Mouse (Mus musculus): ENCODE data around the gene Gm12355.

The Gm12355 gene

DNA sequence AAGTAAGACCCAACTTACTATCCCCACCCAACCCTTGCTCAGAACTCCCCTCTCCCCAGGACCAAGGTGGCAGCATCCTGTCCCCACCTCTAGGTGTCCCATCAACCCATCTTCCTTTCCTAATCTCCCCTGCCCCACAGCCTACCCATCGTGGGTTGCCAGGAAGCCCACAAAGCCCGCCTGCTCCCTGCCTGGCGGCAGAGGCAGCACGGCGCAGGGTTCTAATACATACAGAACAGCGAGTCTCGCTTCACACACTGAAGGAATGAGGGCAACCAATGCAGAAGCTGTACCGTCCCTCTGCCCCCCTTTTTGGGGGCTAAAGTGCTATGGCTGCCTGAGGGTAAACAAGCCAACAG is 43.5 kb downstream of the Gm12355 start:
- no peak for DNase-seq (ENCODE audit: low spot score in 2 of 2)

DNA sequence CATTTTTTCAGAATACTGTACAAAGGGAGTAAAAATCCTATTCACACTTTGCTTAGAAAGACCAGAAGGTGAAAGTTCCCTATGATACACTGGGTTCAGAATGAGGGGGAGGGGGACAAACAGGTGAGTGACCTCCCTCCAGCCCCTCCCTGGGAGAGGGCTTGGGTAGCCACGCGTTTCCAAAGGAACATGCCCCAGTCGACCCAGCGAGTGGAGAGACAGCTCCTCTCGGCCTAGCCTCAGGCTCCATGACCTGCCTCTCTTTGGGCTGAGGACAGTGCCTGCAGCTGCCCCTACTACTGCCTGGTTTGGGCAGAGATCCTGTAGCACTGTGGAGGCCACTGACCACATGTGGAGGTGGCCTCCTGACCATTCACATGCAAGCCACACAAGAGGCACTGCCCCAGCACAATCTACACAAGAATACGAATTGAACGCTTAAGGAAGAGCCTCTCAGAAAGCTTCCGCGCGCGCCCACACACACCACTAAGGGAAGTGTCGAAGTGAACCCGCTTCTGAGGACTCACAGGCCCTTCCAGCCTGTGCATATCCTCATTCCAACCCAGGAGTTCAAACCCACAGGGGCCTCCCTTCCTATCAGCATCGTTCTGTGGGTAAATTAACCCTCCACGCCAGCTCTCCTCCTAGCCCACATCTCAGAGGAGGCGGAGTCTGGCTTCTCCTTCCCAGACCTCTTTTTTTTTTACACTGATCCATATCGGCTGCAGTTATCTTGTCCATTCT is 44.0 kb downstream of the Gm12355 start:
- no peak for DNase-seq (ENCODE audit: low spot score in 2 of 2)

DNA sequence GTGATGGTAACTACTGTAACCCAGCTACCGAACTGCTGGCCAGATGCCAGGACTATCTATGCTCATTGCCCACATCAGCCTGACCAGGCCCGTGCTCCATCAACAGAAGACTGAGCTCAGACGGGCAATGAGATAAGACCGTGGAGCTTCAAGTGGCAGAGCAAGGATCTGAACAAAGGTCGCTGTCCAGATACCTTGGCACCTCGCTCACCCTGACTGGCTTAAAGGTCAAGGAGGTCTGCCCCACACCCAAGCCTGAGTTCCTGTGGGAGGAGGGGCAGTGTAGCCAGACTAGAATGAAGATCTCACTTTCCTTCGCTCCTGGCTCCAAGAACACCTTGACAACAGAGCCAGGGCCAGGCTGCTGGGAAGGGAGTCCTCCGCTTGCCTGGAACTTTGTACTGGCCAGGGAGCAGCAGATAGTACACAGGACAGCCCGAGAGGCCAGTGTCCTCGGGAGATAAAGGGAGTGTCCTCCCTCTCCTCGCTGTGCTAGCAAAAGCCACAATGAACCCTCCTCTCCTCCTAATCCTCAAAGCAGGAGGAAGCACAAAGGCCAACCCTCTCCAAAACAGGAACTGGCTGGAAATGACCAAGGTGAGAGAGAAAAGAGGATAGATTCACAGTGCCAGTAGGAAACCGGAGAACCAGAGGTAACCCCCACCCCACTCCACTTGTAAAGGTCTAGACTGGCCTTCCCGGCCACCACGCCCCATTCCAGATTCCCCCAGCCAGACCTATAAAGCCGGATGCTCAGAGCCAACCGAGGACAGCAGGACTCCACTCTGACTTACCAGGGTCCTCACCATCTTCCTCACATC is 45.0 kb downstream of the Gm12355 start:
- no peak for DNase-seq (ENCODE audit: low spot score in 2 of 2)

DNA sequence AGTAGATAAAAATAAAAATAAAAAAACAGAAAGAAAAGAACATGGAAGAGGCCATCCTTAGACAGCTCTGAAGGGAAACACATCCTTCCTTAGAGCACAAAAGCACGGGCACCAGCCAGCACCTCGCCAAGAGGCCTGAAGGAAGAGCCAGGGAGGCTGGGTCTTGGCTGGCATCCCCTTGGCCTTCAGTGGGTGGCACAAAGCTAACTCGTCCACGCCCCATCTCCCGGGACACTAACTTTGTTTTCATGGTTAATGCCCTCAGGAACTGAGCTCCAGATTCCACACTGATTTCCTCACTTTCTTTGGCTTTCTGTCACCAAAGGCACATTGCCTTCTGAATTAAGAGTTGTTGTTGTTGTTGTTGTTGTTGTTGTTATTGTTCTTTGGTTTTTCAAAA is 47.7 kb downstream of the Gm12355 start:
- no peak for DNase-seq (ENCODE audit: low spot score in 2 of 2)
